Mouse (Mus musculus) CH12F3 (cell line): Measurements from ENCODE around the gene Col2a1.

ENCODE experiments used
- in situ Hi-C: fragments of 300-500 bp; cut with MboI; formaldehyde crosslinking; loops from 2 replicates; pipeline ENCODE4 v1.14.3; 2020; ENCODE audit warnings: low sequenced_read_pairs

Gene Col2a1

DNA sequence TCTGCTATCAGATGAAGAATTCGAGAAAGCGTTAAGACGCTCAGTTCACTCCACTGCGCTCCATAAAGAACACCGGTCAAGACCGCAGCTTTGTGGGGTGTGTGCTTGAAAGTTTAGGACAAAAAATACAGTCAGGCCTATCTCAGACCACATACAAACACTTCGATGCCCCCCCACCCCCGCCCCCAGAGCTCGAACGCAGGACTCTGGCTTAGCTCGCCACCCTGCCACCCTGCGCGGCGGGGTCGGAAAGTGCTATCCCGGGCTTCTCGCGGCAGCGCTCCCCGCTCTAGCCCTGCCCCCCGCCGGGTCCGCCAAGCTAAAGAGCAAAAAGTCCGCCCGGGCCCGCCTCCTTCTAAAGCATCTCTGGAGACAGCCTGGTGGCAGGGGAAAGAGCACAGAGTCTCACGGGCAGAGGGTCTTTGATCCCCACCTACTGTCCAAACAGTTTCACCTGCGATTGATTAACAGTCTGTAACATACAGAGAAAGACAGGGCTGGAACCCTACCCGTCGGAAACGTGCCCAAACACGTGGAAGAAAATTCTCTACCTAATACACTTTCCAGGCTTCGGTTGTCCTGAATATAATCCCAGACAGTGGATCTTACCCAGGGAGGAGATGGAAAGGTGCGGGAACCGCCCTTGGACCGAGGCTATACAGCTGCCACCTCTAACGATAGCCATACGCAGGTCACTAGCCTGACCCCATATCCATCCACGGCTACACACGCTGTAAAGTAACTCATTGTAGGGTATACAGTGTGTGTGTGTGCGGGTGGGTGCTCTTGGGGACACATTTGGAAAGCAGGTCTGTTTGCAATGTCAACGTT lies 1.3 kb downstream of the Col2a1 start:
- in situ Hi-C loops: no loop called here

DNA sequence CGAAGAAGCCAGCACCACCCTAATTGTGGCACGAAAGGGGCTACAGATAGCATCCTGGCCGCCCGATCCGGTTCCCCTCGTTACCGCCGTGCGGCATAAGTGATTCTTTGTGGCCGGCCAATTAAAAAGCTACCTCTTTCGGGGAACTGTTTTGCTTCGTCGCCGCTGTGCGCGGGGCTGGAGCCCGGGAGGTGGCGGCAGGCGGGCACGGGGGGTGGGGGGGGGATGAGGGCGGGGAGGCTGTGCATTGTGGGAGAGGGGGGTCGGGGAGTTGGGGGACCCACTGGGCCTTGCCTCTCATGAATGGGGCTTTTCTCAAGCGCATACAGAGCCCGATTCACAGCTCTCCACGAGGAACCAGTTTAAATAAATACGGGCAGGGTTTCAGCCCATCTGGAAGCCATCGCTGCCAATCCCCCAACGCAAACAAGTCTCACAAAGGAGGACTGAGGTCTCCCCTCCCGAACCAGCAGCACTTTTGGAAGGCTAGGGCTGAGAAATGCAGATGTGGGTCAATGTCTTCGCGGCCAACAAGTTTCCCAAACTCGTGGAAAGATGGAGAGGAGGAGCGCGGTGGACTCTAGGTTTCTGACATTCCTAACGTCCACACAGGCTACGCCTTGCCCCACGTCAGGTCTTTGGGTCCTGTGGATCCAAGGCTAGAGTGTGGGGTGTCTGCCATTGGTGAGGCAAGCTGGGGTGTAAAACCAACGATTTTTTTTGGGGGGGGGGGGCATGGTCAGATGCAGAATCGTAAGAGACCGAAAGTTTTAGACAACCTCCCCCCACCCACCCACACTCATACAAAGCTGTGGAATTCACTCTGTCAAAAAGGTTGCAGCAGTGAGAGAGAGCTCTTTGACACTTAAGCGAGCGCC lies 2.1 kb downstream of the Col2a1 start:
- in situ Hi-C loops: no loop called here

DNA sequence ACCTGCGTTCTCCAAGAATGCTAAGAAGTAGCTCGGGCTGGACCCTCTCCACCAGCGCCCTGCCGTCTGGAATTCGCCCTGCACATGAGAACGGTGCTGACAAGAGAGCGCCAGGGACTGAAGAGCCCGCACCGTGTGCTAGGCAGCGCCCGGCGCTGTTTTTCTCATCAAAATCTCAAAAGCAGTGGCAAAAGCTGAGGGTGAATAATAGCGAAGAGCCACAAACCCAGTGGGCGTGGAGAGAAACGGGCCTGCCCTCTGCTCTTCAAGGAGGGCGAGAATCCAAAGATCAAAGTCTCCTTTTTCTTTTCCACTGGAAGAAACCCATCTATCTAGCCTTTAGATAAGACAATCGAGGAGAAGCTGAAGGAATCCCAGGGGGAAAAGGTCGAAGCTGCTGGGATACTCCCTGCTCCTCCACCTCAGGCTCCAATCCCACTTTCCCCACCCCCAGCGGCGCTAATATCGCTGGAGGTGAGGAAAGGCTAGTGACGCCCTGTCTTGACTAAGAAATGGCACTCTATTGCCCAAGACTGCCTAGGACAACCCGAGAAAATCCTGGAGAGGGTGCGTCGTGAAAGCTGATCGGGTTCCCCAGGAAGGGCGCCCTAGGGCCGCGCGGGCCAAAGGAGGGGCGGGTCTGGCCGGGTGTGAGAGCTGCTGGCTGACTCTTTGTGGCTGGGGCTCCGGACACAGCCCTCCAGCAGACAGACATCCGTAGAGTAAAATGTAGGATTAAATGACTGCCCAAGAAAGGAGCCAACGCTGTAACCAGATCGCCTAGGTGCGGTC lies 3.0 kb downstream of the Col2a1 start:
- in situ Hi-C loops: no loop called here

- in situ Hi-C loops: no loop called here
These were observed 4.5 kb downstream of the Col2a1 start for GRCm38 (mm10) chr15:97999991-98000390.

GRCm38 (mm10) chr15:97999546-97999945 lies 4.9 kb downstream of the Col2a1 start:
- in situ Hi-C loops: no loop called here

DNA sequence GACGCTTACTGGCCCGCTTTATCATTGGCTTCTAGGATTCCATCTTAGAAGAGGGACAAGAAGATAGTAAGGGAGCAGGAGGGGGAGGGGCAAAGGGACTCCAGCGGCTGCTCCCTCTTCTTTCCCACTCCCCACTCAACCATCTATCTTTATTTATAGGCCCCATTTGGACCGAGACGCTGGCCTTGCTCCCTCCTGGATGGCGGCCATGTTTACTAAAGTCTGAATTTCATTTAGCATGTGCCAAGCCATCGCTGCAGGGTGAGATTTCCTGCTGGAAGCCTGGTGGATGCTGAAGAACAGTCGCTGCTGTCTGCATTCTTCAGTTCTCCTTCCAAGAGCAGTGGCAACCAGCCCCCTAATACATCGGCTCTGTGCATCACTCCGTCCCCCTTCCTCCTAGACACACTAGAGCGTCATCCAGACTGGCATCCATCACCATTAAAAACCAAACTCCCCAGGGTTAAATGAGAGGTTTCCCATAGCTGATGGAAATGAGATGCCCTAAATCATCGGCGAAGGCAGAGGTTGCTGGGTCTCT lies 7.7 kb downstream of the Col2a1 start:
- in situ Hi-C loops: no loop called here

DNA sequence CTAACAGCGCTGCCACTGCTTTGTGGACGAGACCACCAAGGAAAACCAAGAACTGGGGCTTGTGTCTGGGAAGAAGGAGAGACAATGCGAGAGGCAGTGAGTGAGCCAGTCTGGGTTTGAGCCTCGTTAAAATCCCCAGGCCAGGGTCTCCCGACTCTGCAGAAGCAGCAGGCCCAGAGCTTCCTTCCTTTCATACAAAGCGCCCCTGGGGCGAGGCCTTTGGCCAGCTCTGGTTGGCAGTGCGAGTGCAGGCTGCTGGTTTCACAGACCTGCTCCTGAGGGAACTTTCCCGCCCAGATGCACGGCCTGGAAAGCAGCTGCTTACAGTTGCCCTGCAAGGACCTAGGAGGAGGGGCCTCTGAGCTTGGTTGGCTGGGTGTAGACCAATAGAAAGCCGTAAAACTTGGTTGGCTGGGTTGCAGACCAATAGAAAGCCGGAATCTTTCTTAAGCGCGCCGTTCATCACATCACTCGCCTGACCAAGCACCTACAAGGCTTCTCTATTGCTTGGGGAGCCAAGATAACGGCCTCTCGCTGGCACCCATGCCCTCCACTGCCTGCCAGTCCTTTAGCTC lies 11.7 kb downstream of the Col2a1 start:
- in situ Hi-C loops: no loop called here

DNA sequence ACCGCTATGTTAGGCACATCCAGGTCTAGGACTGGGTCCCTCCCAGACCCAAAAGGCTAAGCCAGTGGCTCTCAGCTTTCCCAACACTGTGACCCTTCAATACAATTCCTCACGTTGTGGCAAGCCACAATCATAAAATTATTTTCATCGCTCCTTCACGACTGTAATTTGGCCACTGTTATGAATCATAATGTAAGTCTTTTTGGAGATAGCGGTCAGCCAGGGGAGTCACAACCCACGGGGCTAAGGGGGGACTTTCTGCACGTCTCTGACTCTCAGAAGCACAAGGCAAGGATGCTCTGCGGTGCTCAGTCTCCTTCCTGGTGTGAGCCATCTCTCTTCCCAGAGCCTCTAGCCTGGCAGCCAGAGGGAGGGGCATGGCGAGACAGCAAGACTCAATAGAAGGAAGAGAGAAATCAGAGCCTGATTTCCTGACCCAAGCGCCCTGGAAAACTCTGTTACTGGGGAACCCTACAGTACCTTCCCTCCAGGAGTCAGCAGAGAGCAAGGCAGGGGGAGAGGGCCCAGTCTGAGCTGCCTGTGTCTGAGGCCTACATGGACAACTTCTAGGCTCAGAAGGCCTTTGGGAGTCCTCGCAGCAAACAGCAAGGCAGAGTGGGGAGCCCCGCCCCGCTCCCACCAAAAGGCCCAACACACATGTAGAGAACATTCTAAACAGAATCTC lies 12.3 kb downstream of the Col2a1 start:
- in situ Hi-C loops: no loop called here

DNA sequence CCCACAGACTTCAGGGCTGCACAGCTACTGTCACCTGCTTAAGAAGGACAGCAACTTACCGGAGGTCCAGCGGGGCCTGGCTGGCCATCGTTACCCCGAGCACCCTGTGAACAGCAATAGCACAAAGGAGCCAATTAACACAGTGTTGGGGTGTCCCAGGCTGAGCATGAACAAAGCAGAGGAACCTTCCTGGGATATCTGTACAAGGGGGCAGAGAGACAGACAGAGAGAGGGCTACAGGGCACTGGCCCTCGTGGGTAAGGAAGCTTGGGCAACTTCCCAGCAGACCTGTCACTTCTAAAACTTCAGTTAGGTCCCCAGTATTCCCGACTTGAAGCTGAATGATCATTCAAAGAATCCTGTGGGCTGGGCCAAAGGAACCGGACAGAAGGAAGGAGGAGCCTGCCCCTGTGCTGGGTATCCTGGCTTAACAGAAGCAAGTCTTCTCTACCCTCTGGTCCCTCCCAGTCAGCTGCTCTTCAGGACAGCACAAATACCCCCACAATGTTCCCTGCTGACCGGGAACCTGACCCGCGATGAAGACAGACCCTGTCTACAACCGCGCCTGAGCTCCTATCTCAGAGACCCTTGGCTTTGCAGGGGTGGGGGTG lies 13.1 kb downstream of the Col2a1 start:
- in situ Hi-C loops: no loop called here

GRCm38 (mm10) chr15:97990721-97991120 lies 13.8 kb downstream of the Col2a1 start:
- in situ Hi-C loops: no loop called here

DNA sequence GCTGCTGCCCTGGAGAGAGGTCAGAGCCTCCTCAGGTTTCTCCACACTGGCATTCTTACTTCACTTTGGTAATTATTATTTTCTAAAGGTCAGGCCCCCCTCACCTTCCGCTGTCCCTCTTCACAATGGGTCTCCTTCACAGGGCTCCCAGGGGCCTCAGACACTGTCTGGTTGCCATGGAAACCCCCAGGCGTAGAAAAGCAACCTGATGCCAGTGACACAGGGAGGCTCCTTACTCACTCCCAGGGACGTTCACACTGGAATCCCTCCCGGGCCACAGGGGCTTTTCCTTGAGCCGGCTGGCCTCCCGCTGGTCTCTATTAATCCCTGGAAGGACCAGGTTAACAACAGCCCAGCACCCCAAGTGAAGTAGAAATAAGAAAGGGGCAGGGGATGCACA lies 14.4 kb downstream of the Col2a1 start:
- in situ Hi-C loops: no loop called here

DNA sequence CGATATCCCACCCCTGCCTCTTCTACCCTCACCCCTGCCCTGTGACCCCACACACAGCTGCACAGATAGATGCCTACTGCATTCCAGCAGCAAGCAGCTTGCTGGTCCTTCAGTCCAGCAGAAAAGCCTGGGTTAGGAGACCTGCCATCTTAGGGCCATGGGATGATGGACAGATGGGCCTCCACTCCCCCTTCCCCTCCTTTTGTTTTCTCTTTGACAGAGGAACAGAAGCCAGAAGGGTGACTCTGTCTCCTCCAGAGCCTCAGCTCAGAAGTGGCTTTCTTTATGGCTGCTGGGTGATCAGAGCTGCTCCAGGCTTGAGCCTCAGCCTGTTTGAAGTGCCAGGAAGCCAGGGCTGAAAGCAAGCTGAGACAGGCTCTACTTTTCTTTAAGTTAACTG lies 15.0 kb downstream of the Col2a1 start:
- in situ Hi-C loops: no loop called here

- in situ Hi-C loops: no loop called here
These were observed 22.9 kb downstream of the Col2a1 start for GRCm38 (mm10) chr15:97981560-97981959.

DNA sequence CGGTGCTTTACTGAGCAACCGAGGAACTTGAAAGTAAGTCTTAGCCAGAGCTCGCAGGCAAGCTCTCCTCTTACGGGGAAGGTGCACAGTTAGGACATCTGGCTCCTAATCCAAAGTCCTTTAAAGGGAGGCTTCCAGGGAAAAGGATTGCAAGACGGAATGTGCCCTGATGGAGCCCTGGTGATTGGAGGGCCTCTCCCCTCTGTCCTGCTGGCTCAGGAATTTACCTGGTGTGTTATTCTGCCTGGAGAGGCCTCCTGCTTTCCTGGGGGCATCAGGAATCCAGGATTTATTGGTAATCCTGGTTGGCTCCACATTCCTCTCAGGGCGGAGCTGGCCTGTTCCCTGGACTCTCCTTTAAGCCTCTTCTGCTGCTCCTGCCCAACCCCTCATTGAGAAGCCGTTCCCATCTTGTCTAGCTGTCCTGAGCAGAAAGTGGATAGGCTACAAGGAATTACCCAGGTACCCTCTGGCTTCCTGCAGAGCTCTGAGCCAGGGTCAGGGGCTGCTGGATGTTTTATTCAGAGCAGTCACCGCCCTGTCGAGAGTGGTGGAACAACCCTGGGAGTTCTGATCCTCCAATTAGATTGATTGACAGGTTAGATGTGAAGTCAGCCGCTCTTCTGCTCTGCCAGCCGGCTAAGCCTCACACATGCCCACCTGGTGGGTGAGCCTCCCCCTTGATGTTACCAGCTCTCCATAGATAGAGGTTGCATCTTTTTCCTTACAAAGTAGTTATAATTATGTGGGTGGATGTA lies 31.1 kb downstream of the Col2a1 start:
- in situ Hi-C loops: no loop called here

GRCm38 (mm10) chr15:97972580-97972979 lies 31.9 kb downstream of the Col2a1 start:
- in situ Hi-C loops: no loop called here

GRCm38 (mm10) chr15:97970299-97970698 lies 34.2 kb downstream of the Col2a1 start:
- in situ Hi-C loops: no loop called here

DNA sequence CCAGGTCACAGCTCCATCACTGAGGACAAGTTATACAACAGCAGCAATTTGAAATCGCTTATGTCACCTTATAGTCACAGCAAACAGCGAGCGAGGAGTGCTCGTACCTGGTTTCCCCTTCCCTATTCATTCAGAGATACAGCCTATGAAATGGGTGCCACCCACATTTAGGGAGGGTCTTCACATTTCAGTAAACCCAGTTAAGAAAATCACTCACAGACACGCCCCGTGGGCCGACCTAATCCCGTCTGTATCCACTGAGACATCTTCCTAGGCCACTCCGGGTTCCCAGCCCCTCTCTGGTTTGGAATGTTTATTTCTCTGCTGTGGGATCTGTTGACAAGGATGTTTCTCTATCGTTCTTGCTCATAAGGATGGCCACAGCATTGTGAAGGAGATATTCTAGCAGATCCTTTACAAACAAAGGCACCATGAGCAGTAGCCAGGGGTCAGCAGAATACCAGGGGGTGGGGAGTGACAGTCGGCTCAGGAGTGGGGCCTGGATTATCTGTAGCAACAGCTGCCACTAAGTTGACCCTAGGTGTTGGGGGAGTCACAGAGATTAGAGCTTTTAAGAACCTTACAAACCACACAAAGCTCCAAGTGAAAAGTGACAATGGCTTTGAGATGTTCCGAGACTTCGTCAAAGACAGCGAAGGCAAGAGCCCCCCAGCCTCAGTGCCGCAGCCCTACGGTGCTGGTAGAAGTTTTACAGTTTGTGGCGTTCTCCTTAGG lies 39.0 kb downstream of the Col2a1 start:
- in situ Hi-C loops: no loop called here

GRCm38 (mm10) chr15:97964836-97965187 lies 39.7 kb downstream of the Col2a1 start:
- in situ Hi-C loops: no loop called here
